Mouse (Mus musculus) ES-E14 (cell line): ENCODE results near the gene Scfd2. TPM values are rescaled to one million over a fixed set of nuclear protein-coding genes. Genes with fewer than 3 reads are reported as not detected.

Experiments used
- DNase-seq: peaks from one replicate; pipeline ENCODE4 v3.0.0-alpha.2; 2013; ENCODE audit warnings: low read depth, low spot score
- H3K27ac ChIP-seq: 2 replicates; pipeline ENCODE4 v1.5.1; 2012; ENCODE audit warnings: low read depth, mild to moderate bottlenecking, low read length, moderate library complexity, mixed read lengths; ENCODE audit not compliant: poor library complexity, insufficient read depth, severe bottlenecking
- H3K36me3 ChIP-seq: 2 replicates; pipeline ENCODE4 v1.6.1; 2012; ENCODE audit warnings: mild to moderate bottlenecking, low read length, moderate library complexity, mixed read lengths; ENCODE audit not compliant: control insufficient read depth, poor library complexity, insufficient read depth, severe bottlenecking
- H3K4me1 ChIP-seq, 2 experiments: fragments of 150-350 bp in 1 of 2; sonication (generic) in 1 of 2; 2 replicates each; pipeline ENCODE4 v1.6.1; 2012; ENCODE audit warnings: low read length in 2 of 2, mild to moderate bottlenecking in 1 of 2, mixed read lengths in 1 of 2; ENCODE audit not compliant: control insufficient read depth in 2 of 2, insufficient read depth in 2 of 2, poor library complexity in 1 of 2
- H3K4me3 ChIP-seq, 2 experiments: fragments of 150-350 bp in 1 of 2; sonication (generic) in 1 of 2; 2 replicates each; pipeline ENCODE4 v1.5.1; 2012; ENCODE audit warnings: low read length in 2 of 2, low read depth in 1 of 2, mild to moderate bottlenecking in 1 of 2, mixed read lengths in 1 of 2; ENCODE audit not compliant: insufficient read depth in 1 of 2, poor library complexity in 1 of 2, severe bottlenecking in 1 of 2
- H3K9ac ChIP-seq: 2 replicates; pipeline ENCODE4 v1.6.1; 2012; ENCODE audit warnings: low read depth, mild to moderate bottlenecking, low read length, mixed read lengths; ENCODE audit not compliant: poor library complexity, insufficient read depth, severe bottlenecking
- H3K9me3 ChIP-seq: fragments of 150-350 bp; sonication (generic); 2 replicates; pipeline ENCODE4 v1.6.1; 2012; ENCODE audit warnings: low read depth, mild to moderate bottlenecking, low read length; ENCODE audit not compliant: control insufficient read depth, insufficient read depth
- CHD2 ChIP-seq: IDR thresholded peaks from 2 replicates; pipeline ENCODE4 v1.6.1; 2014; ENCODE audit warnings: mild to moderate bottlenecking, low read depth, low read length, inconsistent platforms
- HCFC1 ChIP-seq: IDR thresholded peaks from 2 replicates; pipeline ENCODE4 v1.6.1; 2012; ENCODE audit warnings: low read length, inconsistent platforms, borderline replicate concordance; ENCODE audit not compliant: insufficient read depth
- MAFK ChIP-seq: IDR thresholded peaks from 2 replicates; pipeline ENCODE4 v1.6.1; 2014; ENCODE audit warnings: mild to moderate bottlenecking, low read depth, low read length, inconsistent platforms; ENCODE audit not compliant: insufficient read depth
- ZC3H11A ChIP-seq: IDR thresholded peaks from 2 replicates; pipeline ENCODE4 v1.6.1; 2012; ENCODE audit warnings: low read depth, mild to moderate bottlenecking, inconsistent platforms, low read length, borderline replicate concordance
- ZNF384 ChIP-seq: IDR thresholded peaks from 2 replicates; pipeline ENCODE4 v1.6.1; 2012; ENCODE audit warnings: low read depth, low read length, inconsistent platforms
- in situ Hi-C, 2 experiments: fragments of 600-800 bp; cut with MboI; formaldehyde crosslinking; loops; one replicate each; pipeline ENCODE4 v1.15.1; 2025; ENCODE audit warnings: low sequenced_read_pairs in 2 of 2, inconsistent platforms in 1 of 2; ENCODE audit not compliant: unreplicated experiment in 2 of 2
- total RNA-seq: library from RNA; depleted of rRNA; stranded (reverse); fragments of 300-350 nt; gene quantifications from 2 replicates; pipeline ENCODE4 v1.2.3, GENCODE M21; 2012

Scfd2 gene
- total RNA-seq, 1 experiment: 25.8 TPM

GRCm38 (mm10) chr5:74188886-74189285 is 342.7 kb downstream of the Scfd2 start:
- Histone ChIP-seq H3K9ac (no peak overlapping the region), H3K27ac (no peak overlapping the region), H3K9me3 (no peaks in the 10 kb centered on the region), H3K36me3 (no peaks in the 10 kb centered on the region), H3K4me1 (no peaks in the 10 kb centered on the region; a peak in 2 of 4 replicates), H3K4me3 (no peak overlapping the region)
- in situ Hi-C loops: no loop called here
- TF ChIP-seq ZNF384 (no peak), HCFC1 (no peak), MAFK (no peak), ZC3H11A (no peak), CHD2 (no peak)
- no peak for DNase-seq

DNA sequence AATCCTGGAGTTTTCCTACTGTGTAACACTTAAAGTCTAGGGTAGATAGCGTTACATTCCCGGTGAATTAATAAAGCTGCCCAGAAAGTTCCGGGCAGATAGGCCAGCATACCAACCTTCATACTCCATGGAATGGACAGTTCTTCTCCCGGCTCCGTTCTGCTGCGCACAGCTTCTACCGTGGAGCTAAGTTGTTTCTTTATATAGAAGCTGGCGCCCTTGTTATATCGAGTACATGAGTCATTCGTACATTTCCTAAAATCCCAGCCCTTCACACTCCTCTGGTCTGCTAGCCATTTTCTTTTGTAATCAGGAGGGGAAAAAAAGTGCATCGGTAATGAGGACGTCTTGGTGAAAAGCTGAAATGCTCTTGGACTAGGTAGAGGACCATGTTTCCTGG is 343.5 kb downstream of the Scfd2 start:
- Histone ChIP-seq H3K4me3 (no peak overlapping the region), H3K9ac (no peak overlapping the region), H3K9me3 (no peaks in the 10 kb centered on the region), H3K27ac (no peak overlapping the region), H3K36me3 (no peaks in the 10 kb centered on the region), H3K4me1 (no peaks in the 10 kb centered on the region; a peak in 2 of 4 replicates)
- in situ Hi-C loops: no loop called here
- TF ChIP-seq MAFK (no peak), CHD2 (no peak), HCFC1 (no peak), ZNF384 (no peak), ZC3H11A (no peak)
- DNase-seq: no peak

DNA sequence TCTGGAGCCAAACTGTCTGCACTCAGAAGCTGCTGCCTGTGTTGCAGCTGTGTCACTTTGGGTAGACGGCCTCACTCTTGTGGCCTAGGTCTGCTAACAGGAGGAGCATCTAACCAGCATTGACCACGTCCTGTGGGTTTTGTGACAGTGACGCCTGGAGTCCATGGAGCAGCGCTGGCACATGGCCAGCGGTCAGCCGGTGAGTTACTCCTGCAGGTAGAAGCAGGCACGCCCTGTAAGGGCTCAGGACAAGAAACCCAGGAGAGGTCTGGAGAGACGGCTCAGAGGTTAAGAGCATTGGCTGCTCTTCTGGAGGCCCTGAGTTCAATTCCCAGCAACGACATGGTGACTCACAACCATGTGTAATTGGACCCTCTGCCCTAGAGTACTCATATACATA is 347.0 kb downstream of the Scfd2 start:
- no peaks in the 10 kb centered on the region for H3K36me3 ChIP-seq
- no peak for DNase-seq

GRCm38 (mm10) chr5:74183118-74183517 is 348.4 kb downstream of the Scfd2 start:
- no peak overlapping the region for H3K4me3 ChIP-seq
- no peak overlapping the region for H3K9ac ChIP-seq
- in situ Hi-C loops: no loop called here
- no peak overlapping the region for H3K27ac ChIP-seq
- H3K36me3 ChIP-seq: no peaks in the 10 kb centered on the region
- H3K9me3 ChIP-seq: no peaks in the 10 kb centered on the region
- TF ChIP-seq MAFK: no peak
- no peak for TF ChIP-seq CHD2
- no peak for TF ChIP-seq ZC3H11A
- TF ChIP-seq ZNF384: no peak
- TF ChIP-seq HCFC1: no peak
- H3K4me1 ChIP-seq: peaks cover 0 to 4% of the 10 kb centered on the region in 2 experiments; a peak in 1 of 4 replicates
- no peak for DNase-seq

More for the DNA sequence above, 347.0 kb downstream of the Scfd2 start:
- Histone ChIP-seq H3K27ac (no peak overlapping the region), H3K9ac (no peak overlapping the region), H3K9me3 (no peaks in the 10 kb centered on the region), H3K4me1 (no peaks in the 10 kb centered on the region; a peak in 1 of 4 replicates), H3K4me3 (no peak overlapping the region)
- in situ Hi-C loops: no loop called here
- TF ChIP-seq HCFC1 (no peak), CHD2 (no peak), ZC3H11A (no peak), MAFK (no peak), ZNF384 (no peak)

DNA sequence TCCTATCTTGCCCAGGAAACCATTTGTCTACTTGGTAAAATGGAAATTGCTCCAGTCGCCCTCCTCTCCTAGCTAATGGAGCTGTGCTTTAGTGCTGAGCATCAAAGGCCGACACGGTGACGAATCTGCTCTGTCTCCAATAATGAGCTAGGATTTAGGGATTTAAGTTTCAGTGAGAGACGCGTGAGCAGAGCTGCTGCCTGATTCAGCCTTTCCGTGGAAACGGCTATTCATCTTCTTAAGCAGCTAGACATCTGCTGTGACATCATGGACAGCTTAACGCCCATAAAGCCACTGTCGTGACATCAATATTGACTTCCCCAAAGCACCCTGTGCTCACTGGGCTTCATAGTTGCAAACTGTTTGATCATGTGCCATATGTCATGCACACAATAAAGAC is 351.3 kb downstream of the Scfd2 start:
- no peaks in the 10 kb centered on the region for H3K9me3 ChIP-seq
- no peak overlapping the region for H3K27ac ChIP-seq
- no peak overlapping the region for H3K9ac ChIP-seq
- DNase-seq: no peak
- in situ Hi-C loops: no loop called here
- no peaks in the 10 kb centered on the region for H3K36me3 ChIP-seq
- TF ChIP-seq ZC3H11A: no peak
- peaks cover 0 to 4% of the 10 kb centered on the region in 2 experiments; a peak in 1 of 4 replicates for H3K4me1 ChIP-seq
- no peak overlapping the region for H3K4me3 ChIP-seq
